Mouse (Mus musculus) T-helper 17 cell (primary cell): ENCODE data around the gene F2rl3.

Experiments
- in situ Hi-C, 2 experiments: fragments of 300-600 bp; cut with MboI, MseI; formaldehyde crosslinking; loops; 1 replicate in 1 of 2; 2 replicates in 1 of 2; pipeline ENCODE4 v1.15.1; 2025; ENCODE audit warnings: high pct_unique_total_duplicates in 2 of 2

Gene F2rl3

DNA sequence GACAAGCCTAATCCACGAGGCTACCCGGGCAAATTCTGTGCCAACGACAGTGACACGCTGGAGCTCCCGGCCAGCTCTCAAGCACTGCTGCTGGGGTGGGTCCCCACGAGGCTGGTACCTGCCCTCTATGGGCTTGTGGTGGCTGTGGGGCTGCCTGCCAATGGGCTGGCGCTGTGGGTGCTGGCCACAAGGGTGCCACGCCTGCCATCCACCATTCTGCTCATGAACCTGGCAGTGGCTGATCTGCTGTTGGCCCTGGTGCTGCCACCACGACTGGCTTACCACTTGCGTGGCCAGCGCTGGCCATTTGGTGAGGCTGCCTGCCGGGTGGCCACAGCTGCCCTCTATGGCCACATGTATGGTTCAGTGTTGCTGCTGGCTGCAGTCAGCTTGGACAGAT, 626 bp downstream of the F2rl3 start:
- in situ Hi-C loops = no loop called here

DNA sequence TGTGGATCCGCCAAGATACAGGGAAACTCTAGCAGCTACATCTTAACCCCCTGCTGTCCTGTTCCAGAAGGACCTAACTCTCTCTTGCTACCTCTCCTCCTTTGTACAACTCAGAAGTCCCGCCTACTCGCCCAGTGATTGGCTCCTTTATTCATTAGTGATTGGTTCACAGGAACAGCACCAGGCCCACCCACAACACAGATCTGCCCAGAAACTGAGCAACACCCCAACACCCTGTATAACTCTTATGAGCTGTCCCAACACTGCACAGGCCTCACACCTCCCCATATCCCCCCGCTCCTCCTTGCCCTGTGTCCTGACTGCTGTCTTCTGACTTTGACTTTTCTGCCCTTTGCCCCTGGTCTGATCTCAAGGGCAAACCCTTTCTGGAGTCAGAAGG, 4.0 kb downstream of the F2rl3 start:
- in situ Hi-C loops = no loop called here

DNA sequence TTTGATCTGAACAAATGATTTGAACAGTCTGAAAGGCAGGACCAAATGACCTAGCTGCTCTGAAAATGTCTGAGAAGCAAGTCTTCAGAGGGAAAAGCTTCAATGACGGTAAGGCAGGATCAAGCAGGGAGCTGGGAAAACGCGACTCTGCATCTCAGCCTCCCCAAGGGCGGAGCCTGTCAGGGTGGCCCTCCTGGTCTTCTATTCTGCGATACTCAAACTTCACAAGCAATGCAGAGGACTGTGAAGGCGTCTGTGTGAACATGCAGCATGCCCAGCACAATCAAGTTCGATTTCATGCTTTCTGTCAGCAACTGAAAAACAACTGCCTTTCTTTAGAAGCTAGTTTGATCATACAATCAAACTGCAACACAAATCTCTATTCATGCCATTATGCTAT, 5.1 kb downstream of the F2rl3 start:
- in situ Hi-C loops = no loop called here

DNA sequence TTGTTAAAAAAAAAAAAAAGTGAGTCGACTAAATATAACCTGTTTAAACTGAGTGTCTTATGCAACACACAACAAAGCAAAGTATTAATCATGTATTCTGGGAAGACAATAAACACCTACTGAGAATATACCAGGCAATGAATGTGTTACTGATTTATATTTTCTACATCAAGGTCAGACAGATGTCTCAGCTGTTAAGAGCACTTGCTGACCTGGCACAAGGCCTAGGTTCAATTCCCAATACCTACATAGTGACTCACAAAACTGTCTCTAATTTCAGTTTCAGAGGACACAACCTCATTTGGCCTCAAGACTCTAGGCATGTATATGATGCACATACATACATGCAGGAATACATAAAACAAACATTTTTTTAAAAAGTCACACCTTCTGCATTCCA, 16.1 kb downstream of the F2rl3 start:
- in situ Hi-C loops = no loop called here

DNA sequence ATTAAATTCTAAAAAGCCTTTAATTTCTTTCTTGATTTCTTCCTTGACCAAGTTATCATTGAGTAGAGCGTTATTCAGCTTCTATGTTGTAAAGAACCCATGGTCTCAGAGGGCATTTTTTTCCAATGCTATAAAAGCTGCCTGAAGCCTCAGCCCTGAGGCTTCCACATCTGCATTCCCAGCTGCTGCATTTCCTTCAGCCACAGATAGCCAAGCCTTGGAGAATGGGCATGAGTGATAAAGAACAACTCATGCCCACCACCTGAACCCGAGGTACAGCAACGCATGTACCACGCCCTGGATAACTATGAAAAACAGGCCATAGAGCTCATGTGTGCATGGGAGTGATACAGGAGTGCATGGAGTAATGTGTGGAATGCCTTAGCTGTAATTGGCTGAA, 19.0 kb downstream of the F2rl3 start:
- in situ Hi-C loops = no loop called here

DNA sequence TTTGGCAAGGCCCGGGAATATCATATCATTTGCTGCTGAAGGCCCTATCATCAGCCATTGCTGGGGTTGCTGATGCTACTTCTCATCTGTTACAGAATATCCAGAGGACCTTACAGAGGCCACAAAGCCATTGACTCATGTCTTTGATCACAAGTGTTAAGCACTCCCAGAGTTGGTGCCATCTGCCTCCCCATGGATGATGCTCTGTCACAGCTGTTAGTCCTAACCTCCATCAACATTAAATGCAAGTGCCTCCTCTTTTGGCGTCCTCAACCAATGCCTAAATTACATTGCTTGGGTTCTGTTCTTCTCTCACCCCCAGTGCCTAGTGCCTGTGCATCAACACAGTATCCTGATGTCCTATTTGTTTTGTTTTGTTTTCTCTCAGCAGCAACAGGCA, 39.9 kb downstream of the F2rl3 start:
- in situ Hi-C loops = no loop called here

DNA sequence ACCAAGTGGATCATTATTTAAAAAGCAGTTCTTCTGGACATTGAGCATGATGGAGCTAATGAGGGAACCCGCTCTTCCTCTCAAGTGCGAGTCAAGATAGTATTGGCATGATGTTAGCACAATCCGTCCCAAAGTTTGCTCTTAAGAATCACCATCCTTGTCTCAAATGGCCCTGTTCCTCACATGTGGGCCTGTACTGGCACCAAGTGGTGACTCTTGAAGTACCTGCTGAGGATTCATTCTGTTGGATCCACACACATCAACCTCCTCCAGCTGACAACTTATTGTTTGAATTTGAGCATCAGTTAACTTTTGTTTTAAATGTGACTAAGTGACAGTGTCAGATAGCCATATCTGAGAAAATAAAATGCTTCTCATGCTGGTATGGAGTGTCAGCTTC, 51.0 kb downstream of the F2rl3 start:
- in situ Hi-C loops = no loop called here
